Mouse (Mus musculus) lung, embryonic 14.5 days (tissue): ENCODE measurements around the gene Esrp2. TPM values are rescaled to one million over a fixed set of nuclear protein-coding genes. Genes with fewer than 3 reads are reported as not detected.

ENCODE experiments used
- ATAC-seq: fragments of 200-750 bp; cut with Nextera tagmentation; 2 replicates; pipeline ENCODE4 v1.8.0; 2017; ENCODE audit warnings: mild to moderate bottlenecking, moderate TSS enrichment, moderate library complexity; ENCODE audit not compliant: insufficient read depth
- DNase-seq: peaks from one replicate; pipeline ENCODE4 v3.0.0-alpha.2; 2015
- H3K27ac ChIP-seq: fragments of 300-500 bp; sonication (generic); 2 replicates; pipeline ENCODE4 v1.5.1; 2014; ENCODE audit warnings: low read depth, mild to moderate bottlenecking, moderate library complexity
- H3K27me3 ChIP-seq: fragments of 300-500 bp; sonication (generic); 2 replicates; pipeline ENCODE4 v1.6.1; 2014; ENCODE audit warnings: low read length, control low read depth; ENCODE audit not compliant: insufficient read depth
- H3K36me3 ChIP-seq: fragments of 300-500 bp; sonication (generic); 2 replicates; pipeline ENCODE4 v1.6.1; 2014; ENCODE audit warnings: control low read depth; ENCODE audit not compliant: insufficient read depth
- H3K4me1 ChIP-seq: fragments of 300-500 bp; sonication (generic); 2 replicates; pipeline ENCODE4 v1.6.1; 2014; ENCODE audit warnings: antibody characterized with exemption, control low read depth; ENCODE audit not compliant: insufficient read depth
- H3K4me2 ChIP-seq: fragments of 300-500 bp; sonication (generic); 2 replicates; pipeline ENCODE4 v1.6.1; 2014; ENCODE audit warnings: mild to moderate bottlenecking
- H3K4me3 ChIP-seq: fragments of 300-500 bp; sonication (generic); 2 replicates; pipeline ENCODE4 v1.5.1; 2014; ENCODE audit warnings: low read depth, low read length
- H3K9ac ChIP-seq: fragments of 300-500 bp; sonication (generic); 2 replicates; pipeline ENCODE4 v1.6.1; 2014
- H3K9me3 ChIP-seq: fragments of 300-500 bp; sonication (generic); 2 replicates; pipeline ENCODE4 v1.6.1; 2016; ENCODE audit warnings: low read depth, low read length, control low read depth
- CTCF ChIP-seq: IDR thresholded peaks from 2 replicates; pipeline ENCODE4 v1.5.1; 2016; ENCODE audit warnings: antibody characterized with exemption, low read depth
- WGBS: fragments of 180-500 bp; shearing (Covaris S2); extraction: QIAGEN DNeasy Blood & Tissue Kit; methylation state at CpG from one replicate; pipeline ENCODE4 v1.1.7; 2014; 5-methylcytosine and 5-hydroxymethylcytosine counted together
- polyA plus RNA-seq: library from polyadenylated mRNA; unstranded; fragments of >200 nt; fragmentation: Nextera tagmentation; extraction: Ambion mirVana; gene quantifications from 2 replicates; pipeline ENCODE4 v1.2.1, GENCODE M21; 2014

Gene Esrp2
- polyA plus RNA-seq, 1 experiment from 2014 or later: 31.1 TPM

- Histone ChIP-seq H3K9ac (no peak overlapping the region), H3K4me3 (no peak overlapping the region), H3K4me1 (no peaks in the 10 kb centered on the region), H3K27ac (no peak overlapping the region), H3K27me3 (no peaks in the 10 kb centered on the region), H3K9me3 (no peaks in the 10 kb centered on the region), H3K36me3 (peaks cover 60% of the 10 kb centered on the region), H3K4me2 (no peak overlapping the region)
- WGBS: 94% methylated on average over 1 of the region's 1 CpGs
- DNase-seq (no peak), ATAC-seq (no peak)
- no peak for TF ChIP-seq CTCF
Measured at GRCm38 (mm10) chr8:106126055-106126454, 10.7 kb downstream of the Esrp2 start.

DNA sequence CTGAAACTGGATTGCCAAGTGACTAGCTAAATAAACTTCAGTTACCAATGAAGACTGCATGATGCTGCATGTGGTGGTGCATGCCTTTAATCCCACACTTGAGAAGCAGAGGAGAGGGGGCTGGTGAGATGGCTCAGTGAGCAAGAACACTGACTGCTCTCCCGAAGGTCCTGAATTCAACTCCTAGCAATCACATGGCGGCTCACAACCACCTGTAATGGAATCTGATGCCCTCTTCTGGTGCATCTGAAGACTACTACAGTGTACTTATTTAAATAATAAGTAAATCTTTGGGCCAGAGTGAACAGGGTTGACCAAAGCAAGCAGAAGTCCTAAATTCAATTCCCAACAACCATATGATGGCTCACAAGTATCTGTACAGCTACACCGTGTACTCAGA lies 13.3 kb downstream of the Esrp2 start:
- 77% methylated on average over 3 of the region's 3 CpGs for WGBS
- Histone ChIP-seq H3K4me2 (no peak overlapping the region), H3K27me3 (no peaks in the 10 kb centered on the region), H3K4me3 (no peak overlapping the region), H3K4me1 (no peaks in the 10 kb centered on the region), H3K9ac (no peak overlapping the region), H3K9me3 (no peaks in the 10 kb centered on the region), H3K27ac (no peak overlapping the region), H3K36me3 (peaks cover 49% of the 10 kb centered on the region)
- no peak for TF ChIP-seq CTCF
- ATAC-seq: no peak
- no peak for DNase-seq

GRCm38 (mm10) chr8:106115897-106116296 lies 20.9 kb downstream of the Esrp2 start:
- ATAC-seq (no peak), DNase-seq (peak; percentile 49)
- peaks cover 44% of the 10 kb centered on the region for H3K36me3 ChIP-seq
- H3K27me3 ChIP-seq: no peaks in the 10 kb centered on the region
- no peaks in the 10 kb centered on the region for H3K4me1 ChIP-seq
- H3K4me3 ChIP-seq: no peak overlapping the region
- no peak overlapping the region for H3K4me2 ChIP-seq
- no peak overlapping the region for H3K9ac ChIP-seq
- H3K27ac ChIP-seq: no peak overlapping the region
- H3K9me3 ChIP-seq: no peaks in the 10 kb centered on the region
- 96% methylated on average over 3 of the region's 3 CpGs for WGBS
- peak; percentile 62 for TF ChIP-seq CTCF

DNA sequence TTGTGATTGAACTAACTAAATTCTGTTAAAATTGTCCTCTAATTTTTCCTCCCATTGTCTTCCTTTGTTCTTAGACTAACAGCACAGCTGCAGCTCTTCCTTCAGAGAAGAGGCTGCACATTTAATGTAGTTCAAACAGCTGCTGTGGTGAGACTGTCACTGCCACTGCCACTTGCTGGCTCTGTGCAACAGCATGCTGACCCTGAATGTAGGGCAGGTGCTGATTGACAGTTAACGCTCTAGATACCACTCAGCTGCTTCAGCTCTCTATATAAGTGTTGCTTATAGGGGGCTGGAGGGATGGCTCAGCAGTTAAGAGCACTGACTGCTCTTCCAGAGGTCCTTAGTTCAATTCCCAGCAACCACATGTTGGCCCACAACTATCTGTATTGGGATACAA lies 24.3 kb downstream of the Esrp2 start:
- Histone ChIP-seq H3K4me1 (no peaks in the 10 kb centered on the region), H3K9me3 (no peaks in the 10 kb centered on the region), H3K27ac (0 out of 2 replicates have a peak overlapping the region, but pooled peaks have one; percentile 43), H3K4me3 (no peak overlapping the region), H3K36me3 (peaks cover 59% of the 10 kb centered on the region), H3K9ac (no peak overlapping the region), H3K4me2 (no peak overlapping the region), H3K27me3 (no peaks in the 10 kb centered on the region)
- ATAC-seq: no peak
- WGBS: 62% methylated on average over 1 of the region's 1 CpGs
- TF ChIP-seq CTCF: no peak
- no peak for DNase-seq

DNA sequence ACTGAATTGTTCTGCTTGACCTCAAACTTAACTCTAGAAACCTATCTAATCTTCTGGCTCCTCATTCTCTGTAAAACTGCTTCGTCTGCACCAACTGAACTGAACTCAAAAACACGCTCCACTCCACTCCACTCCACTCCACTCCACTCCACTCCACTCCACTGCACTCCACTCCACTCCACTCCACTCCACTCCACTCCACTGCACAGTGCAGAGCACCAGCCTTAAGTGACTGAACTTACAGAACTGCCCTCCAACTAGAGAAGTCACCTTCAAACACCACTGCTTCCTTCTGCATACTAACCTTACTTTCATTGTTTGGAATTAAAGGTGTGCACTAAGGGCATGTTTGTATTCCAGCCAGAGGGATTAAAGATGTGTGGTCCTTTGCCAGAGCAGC lies 24.7 kb downstream of the Esrp2 start:
- H3K27ac ChIP-seq: peak overlapping the region; percentile 43; the same call in 1 of the 2 replicates

DNA sequence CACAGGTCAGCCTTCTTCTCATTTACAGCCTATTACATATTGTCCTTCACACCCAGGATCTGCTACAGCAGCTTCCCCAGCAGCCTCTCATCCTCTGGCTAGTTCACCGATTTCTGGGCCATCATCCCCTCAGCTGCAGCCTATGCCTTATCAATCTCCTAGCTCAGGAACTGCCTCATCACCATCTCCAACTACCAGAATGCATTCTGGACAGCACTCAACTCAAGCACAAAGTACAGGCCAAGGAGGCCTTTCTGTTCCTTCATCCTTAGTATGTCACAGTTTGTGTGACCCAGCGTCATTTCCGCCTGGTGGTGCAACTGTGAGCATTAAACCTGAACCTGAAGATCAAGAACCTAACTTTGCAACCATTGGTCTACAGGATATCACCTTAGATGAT lies 28.0 kb downstream of the Esrp2 start:
- ATAC-seq (no peak), DNase-seq (no peak)
- Histone ChIP-seq H3K9me3 (no peaks in the 10 kb centered on the region), H3K4me2 (no peak overlapping the region), H3K27me3 (no peaks in the 10 kb centered on the region), H3K27ac (no peak overlapping the region), H3K4me1 (no peaks in the 10 kb centered on the region), H3K4me3 (no peak overlapping the region), H3K9ac (no peak overlapping the region), H3K36me3 (peaks cover 57% of the 10 kb centered on the region)
- no peak for TF ChIP-seq CTCF
- 91% methylated on average over 3 of the region's 3 CpGs for WGBS

More for the DNA sequence above, 24.7 kb downstream of the Esrp2 start:
- TF ChIP-seq CTCF: no peak
- Histone ChIP-seq H3K9ac (no peak overlapping the region), H3K4me2 (no peak overlapping the region), H3K9me3 (no peaks in the 10 kb centered on the region), H3K27me3 (no peaks in the 10 kb centered on the region), H3K4me3 (no peak overlapping the region), H3K4me1 (no peaks in the 10 kb centered on the region), H3K36me3 (peaks cover 56% of the 10 kb centered on the region)
- no peak for ATAC-seq
- WGBS: 62% methylated on average over 2 of the region's 2 CpGs
- no peak for DNase-seq

GRCm38 (mm10) chr8:106108080-106108479 lies 28.7 kb downstream of the Esrp2 start:
- Histone ChIP-seq H3K4me2 (no peak overlapping the region), H3K4me1 (no peaks in the 10 kb centered on the region), H3K9me3 (no peaks in the 10 kb centered on the region), H3K27ac (no peak overlapping the region), H3K36me3 (peaks cover 59% of the 10 kb centered on the region), H3K9ac (no peak overlapping the region), H3K27me3 (no peaks in the 10 kb centered on the region), H3K4me3 (no peak overlapping the region)
- DNase-seq: no peak
- WGBS: 95% methylated on average over 4 of the region's 4 CpGs
- ATAC-seq: no peak
- TF ChIP-seq CTCF: no peak

DNA sequence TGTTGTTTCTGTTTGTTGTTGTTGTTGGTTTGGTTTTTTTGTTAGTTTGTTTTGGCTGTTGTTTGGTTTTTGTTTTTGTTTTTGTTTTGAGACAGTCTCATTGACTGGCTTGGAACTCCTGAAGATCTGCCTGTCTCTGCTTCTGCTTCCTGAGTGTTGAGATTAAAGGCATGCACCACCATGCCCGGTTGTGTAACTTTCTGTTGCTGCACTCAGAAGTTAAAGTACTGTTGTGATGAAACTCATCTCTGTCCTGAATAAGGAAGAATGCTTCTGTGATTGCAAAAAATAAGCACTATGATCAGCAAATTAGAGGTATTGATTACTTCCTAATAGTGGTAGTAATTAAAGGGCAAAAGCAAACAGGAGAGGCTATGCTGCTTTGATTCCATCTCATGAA lies 30.6 kb downstream of the Esrp2 start:
- Histone ChIP-seq H3K36me3 (peaks cover 68% of the 10 kb centered on the region), H3K4me2 (no peak overlapping the region), H3K9ac (no peak overlapping the region), H3K27ac (no peak overlapping the region), H3K4me1 (no peaks in the 10 kb centered on the region), H3K27me3 (no peaks in the 10 kb centered on the region), H3K4me3 (no peak overlapping the region), H3K9me3 (no peaks in the 10 kb centered on the region)
- TF ChIP-seq CTCF: no peak
- DNase-seq (no peak), ATAC-seq (no peak)
- WGBS: 85% methylated on average over 1 of the region's 1 CpGs
